Mouse (Mus musculus): ENCODE results near the gene Pigc.

The Pigc gene

GRCm38 (mm10) chr1:162009086-162009485, 40.1 kb downstream of the Pigc start:
- DNase-seq: no peak

GRCm38 (mm10) chr1:162011523-162012245, 42.7 kb downstream of the Pigc start:
- DNase-seq: no peak

- DNase-seq: no peak
Measured at GRCm38 (mm10) chr1:162013561-162013960, 44.6 kb downstream of the Pigc start.

- no peak for DNase-seq
Measured at GRCm38 (mm10) chr1:162015247-162015862, 46.4 kb downstream of the Pigc start.

- no peak for DNase-seq
Measured at GRCm38 (mm10) chr1:162016982-162017381, 48.0 kb downstream of the Pigc start.

GRCm38 (mm10) chr1:162017975-162018600, 49.1 kb downstream of the Pigc start:
- DNase-seq: no peak

- no peak for DNase-seq
Measured at GRCm38 (mm10) chr1:162018601-162018977, 49.6 kb downstream of the Pigc start.

GRCm38 (mm10) chr1:162020303-162020731, 51.3 kb downstream of the Pigc start:
- DNase-seq: no peak

GRCm38 (mm10) chr1:162020766-162021165, 51.8 kb downstream of the Pigc start:
- DNase-seq: no peak

Data from cerebellum, postnatal 14 days (tissue).